Mouse (Mus musculus): ENCODE data around the gene Spen.

GRCm38 (mm10) chr4:141444451-141445327 is 93.7 kb downstream of the Spen start, which contains the start of gene Zbtb17:
- TF ChIP-seq EP300 (IDR thresholded peaks at IDR 0.05; ENCODE audit: low read depth) (0 out of 2 replicates have a peak, but pooled peaks have one; percentile 27), CTCF (IDR thresholded peaks at IDR 0.05; ENCODE audit: low read depth) (no peak)
